Mouse (Mus musculus): ENCODE measurements around the gene Rmnd5a. TPM values are rescaled to one million over a fixed set of nuclear protein-coding genes. Genes with fewer than 3 reads are reported as not detected.

The Rmnd5a gene
- polyA plus RNA-seq, 1 experiment: 688 TPM

DNA sequence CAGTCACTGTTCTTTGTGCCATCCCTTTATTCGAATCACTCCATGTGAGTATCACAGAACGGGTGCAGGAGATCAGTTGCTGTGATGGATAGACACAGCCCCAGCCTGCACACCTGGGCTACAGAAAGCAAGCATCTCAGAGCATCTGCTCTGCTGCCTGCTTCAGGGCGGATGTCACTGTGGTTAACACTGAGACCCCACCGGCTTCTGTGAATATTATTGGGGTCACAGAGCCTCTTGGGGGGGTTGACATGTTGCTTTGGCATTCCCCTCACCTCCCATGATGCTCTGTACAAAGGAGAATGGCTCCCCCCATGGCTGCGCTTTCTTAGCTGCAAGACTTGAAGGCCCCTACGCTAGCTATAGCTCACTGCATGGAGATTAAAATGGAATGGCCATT, 71.0 kb downstream of the Rmnd5a start:
- TF ChIP-seq CTCF (IDR thresholded peaks at IDR 0.05; ENCODE audit: insufficient read depth, low read depth, low read length): no peak
- TF ChIP-seq POLR2A (IDR thresholded peaks at IDR 0.05; ENCODE audit: insufficient read depth, low read depth, low read length): no peak
- 96% methylated on average over 6 of the region's 6 CpGs for WGBS
- Histone ChIP-seq H3K27ac (ENCODE audit: insufficient read depth, low read depth, low read length) (no peak overlapping the region), H3K4me3 (ENCODE audit: insufficient read depth, low read depth, low read length) (no peak overlapping the region), H3K4me1 (ENCODE audit: control insufficient read depth, insufficient read depth, low read length) (no peaks in the 10 kb centered on the region)

DNA sequence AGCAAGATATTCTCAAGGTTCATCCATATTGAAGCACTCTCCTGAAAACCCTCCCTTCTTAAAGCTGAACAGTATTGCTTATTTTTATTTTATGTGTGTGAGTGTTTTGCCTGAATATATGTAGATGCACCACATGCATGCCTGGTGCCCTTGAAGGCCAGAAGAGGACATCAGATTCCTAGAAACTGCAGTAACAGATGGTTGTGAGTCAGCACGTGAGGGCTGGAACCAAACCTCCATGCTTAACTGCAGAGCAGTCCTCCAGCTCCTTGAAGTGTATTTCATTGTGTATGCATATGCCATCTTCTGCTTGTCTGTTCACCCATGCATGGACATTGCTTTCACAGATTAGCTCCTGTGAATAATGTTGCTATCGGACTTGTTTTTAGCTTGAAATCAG, 76.4 kb downstream of the Rmnd5a start:
- TF ChIP-seq POLR2A (IDR thresholded peaks at IDR 0.05; ENCODE audit: insufficient read depth, low read depth, low read length): no peak
- TF ChIP-seq CTCF (IDR thresholded peaks at IDR 0.05; ENCODE audit: insufficient read depth, low read depth, low read length): no peak
- no peak overlapping the region for H3K27ac ChIP-seq (ENCODE audit: insufficient read depth, low read depth, low read length)
- 57% methylated on average over 2 of the region's 2 CpGs for WGBS
- H3K4me3 ChIP-seq (ENCODE audit: insufficient read depth, low read depth, low read length): no peak overlapping the region
- H3K4me1 ChIP-seq (ENCODE audit: control insufficient read depth, insufficient read depth, low read length): no peaks in the 10 kb centered on the region

DNA sequence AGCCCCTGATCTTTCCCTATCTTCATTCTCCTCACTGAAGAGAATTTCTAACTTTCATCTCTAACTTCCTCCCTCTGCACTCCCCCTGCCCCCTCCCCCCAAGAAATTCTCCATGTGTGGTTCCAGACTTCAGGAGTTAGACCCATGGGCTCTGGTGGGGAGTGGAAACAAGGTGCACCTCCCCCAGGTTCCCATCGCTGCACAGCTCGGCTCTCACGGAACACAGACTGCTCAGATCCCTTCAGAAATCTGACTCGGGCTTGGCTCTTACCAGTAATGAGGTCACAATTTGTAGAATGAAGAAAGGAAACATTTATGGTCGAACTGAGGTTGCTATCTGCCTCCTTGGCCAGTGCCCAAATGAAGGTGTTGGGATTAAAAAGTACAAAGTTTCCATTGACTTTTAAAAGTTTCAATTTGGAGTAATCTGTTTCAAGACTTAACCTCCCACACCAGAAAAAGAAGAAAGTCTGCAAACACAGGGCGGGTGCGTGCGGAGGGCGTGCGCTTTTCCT, 79.2 kb downstream of the Rmnd5a start:
- WGBS: 76% methylated on average over 10 of the region's 10 CpGs
- Histone ChIP-seq H3K27ac (ENCODE audit: insufficient read depth, low read depth, low read length) (no peak overlapping the region), H3K4me3 (ENCODE audit: insufficient read depth, low read depth, low read length) (no peak overlapping the region), H3K4me1 (ENCODE audit: control insufficient read depth, insufficient read depth, low read length) (no peaks in the 10 kb centered on the region)
- TF ChIP-seq POLR2A (IDR thresholded peaks at IDR 0.05; ENCODE audit: insufficient read depth, low read depth, low read length) (no peak), CTCF (IDR thresholded peaks at IDR 0.05; ENCODE audit: insufficient read depth, low read depth, low read length) (no peak)

DNA sequence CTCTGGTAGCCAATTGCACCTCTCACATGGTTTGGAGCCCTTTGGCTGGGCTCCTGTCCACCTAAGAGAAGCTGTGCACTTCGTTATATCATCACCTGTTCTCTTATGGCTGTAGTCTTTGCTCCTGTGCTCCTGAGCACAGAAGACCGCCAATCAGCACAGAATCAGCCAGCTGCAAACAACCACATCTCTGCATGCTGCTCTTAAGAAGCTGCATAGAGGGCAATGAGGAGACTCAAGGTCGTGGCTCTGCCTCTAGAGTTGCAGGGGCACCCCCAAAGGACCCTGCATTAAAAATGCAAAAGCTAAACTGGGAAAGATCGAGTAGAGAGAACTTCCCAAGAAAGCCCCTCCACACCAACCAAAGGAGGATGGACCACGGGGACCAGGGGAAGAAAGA, 79.7 kb downstream of the Rmnd5a start:
- no peak for TF ChIP-seq CTCF (IDR thresholded peaks at IDR 0.05; ENCODE audit: insufficient read depth, low read depth, low read length)
- no peak for TF ChIP-seq POLR2A (IDR thresholded peaks at IDR 0.05; ENCODE audit: insufficient read depth, low read depth, low read length)
- Histone ChIP-seq H3K4me3 (ENCODE audit: insufficient read depth, low read depth, low read length) (no peak overlapping the region), H3K27ac (ENCODE audit: insufficient read depth, low read depth, low read length) (no peak overlapping the region), H3K4me1 (ENCODE audit: control insufficient read depth, insufficient read depth, low read length) (no peaks in the 10 kb centered on the region)
- WGBS: 63% methylated on average over 5 of the region's 5 CpGs

DNA sequence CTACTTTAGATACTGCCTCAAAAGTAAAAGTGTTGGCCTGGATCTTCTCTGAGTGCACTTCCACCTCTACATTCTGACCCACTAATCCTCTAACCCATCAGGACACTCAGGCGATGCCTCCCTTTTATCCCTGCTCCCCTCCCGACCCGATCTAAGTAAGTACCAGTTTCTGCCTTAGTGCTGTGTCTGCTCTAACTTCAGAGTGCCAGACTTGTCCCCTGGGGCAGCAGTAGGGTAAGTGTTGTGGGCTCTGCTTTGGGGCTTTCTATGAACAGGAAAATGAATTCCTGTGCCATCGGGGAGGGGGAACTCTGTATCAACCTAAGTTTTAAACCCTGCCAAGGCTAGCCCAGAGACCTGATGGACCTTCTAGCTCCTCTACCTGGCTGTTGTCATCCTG, 80.2 kb downstream of the Rmnd5a start:
- Histone ChIP-seq H3K4me3 (ENCODE audit: insufficient read depth, low read depth, low read length) (no peak overlapping the region), H3K4me1 (ENCODE audit: control insufficient read depth, insufficient read depth, low read length) (no peaks in the 10 kb centered on the region), H3K27ac (ENCODE audit: insufficient read depth, low read depth, low read length) (peak overlapping the region; percentile 34; the same call in 1 of the 2 replicates)
- 76% methylated on average over 4 of the region's 4 CpGs for WGBS
- TF ChIP-seq POLR2A (IDR thresholded peaks at IDR 0.05; ENCODE audit: insufficient read depth, low read depth, low read length): no peak
- no peak for TF ChIP-seq CTCF (IDR thresholded peaks at IDR 0.05; ENCODE audit: insufficient read depth, low read depth, low read length)

DNA sequence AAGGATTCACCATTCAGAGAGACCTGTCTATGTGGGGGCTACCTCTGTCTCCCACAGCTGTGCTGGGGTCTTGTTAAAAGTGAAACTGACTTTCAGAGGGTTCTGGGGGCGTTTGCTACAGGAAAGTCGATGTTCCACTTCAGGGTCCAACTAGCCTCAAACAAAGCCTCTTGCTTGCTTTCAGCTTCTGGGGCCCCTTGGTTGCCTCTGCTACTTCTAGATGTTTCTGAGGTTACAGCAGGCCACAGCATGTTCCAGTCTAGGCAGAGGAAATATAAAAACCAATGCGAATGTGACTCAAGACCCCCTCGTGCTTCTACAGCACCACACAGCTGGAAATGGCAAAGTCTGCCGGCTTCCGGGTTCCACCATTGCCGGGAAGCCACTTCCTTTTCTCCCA, 82.9 kb downstream of the Rmnd5a start:
- TF ChIP-seq POLR2A (IDR thresholded peaks at IDR 0.05; ENCODE audit: insufficient read depth, low read depth, low read length): no peak
- TF ChIP-seq CTCF (IDR thresholded peaks at IDR 0.05; ENCODE audit: insufficient read depth, low read depth, low read length): no peak
- Histone ChIP-seq H3K4me1 (ENCODE audit: control insufficient read depth, insufficient read depth, low read length) (no peaks in the 10 kb centered on the region), H3K4me3 (ENCODE audit: insufficient read depth, low read depth, low read length) (no peak overlapping the region), H3K27ac (ENCODE audit: insufficient read depth, low read depth, low read length) (no peak overlapping the region)
- WGBS: 90% methylated on average over 7 of the region's 7 CpGs

DNA sequence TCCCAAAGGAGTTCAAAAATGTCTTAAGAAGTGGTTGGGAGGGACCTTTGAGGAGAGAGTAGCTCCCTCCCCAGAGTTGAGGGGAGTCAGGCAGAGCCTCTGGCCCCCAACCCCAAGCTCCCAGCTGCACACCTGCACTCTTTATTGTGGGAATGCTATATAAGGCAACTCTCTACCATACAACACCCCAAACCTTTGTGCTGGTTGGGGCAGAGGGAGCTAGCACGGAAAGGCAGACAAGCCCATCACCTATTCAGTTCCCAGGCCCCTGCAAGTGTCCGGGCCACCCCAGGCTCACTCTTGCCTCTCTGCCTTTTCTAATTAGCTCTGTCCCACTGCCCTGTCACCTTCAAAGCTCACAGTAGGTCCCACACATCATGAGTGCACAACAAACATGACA, 86.7 kb downstream of the Rmnd5a start:
- Histone ChIP-seq H3K4me1 (ENCODE audit: control insufficient read depth, insufficient read depth, low read length) (no peaks in the 10 kb centered on the region), H3K4me3 (ENCODE audit: insufficient read depth, low read depth, low read length) (no peak overlapping the region), H3K27ac (ENCODE audit: insufficient read depth, low read depth, low read length) (no peak overlapping the region)
- WGBS: 72% methylated on average over 2 of the region's 2 CpGs
- no peak for TF ChIP-seq CTCF (IDR thresholded peaks at IDR 0.05; ENCODE audit: insufficient read depth, low read depth, low read length)
- TF ChIP-seq POLR2A (IDR thresholded peaks at IDR 0.05; ENCODE audit: insufficient read depth, low read depth, low read length): no peak

DNA sequence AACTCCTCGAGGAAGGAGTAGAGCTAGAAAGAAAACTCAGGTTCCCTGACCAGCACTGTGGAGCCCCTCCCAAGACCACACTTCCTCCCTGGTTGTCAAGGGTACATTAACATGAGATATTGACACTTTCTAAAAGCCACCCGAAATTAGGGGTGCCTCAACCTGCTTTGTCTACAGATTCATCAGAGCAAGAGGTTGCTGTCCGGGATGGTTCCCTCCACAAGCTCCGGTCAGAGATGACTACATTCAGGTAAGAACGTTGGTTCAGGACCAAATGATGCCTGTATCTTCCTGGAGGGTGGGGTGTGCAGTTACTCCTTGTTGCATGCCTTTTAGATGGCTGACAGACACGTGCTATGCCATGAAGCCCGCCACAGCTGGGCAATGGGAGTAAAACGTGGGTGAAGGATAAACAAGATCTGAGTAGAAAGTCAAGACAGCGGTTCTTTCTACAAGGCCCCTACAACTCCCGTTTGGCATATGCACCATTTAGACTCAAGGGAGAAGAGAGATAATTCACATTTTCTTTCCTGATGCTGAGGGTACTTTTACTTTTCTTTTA, 87.5 kb downstream of the Rmnd5a start:
- H3K4me1 ChIP-seq (ENCODE audit: control insufficient read depth, insufficient read depth, low read length): no peaks in the 10 kb centered on the region
- WGBS: 88% methylated on average over 10 of the region's 10 CpGs
- no peak overlapping the region for H3K27ac ChIP-seq (ENCODE audit: insufficient read depth, low read depth, low read length)
- no peak overlapping the region for H3K4me3 ChIP-seq (ENCODE audit: insufficient read depth, low read depth, low read length)
- TF ChIP-seq CTCF (IDR thresholded peaks at IDR 0.05; ENCODE audit: insufficient read depth, low read depth, low read length) (no peak), POLR2A (IDR thresholded peaks at IDR 0.05; ENCODE audit: insufficient read depth, low read depth, low read length) (no peak)

DNA sequence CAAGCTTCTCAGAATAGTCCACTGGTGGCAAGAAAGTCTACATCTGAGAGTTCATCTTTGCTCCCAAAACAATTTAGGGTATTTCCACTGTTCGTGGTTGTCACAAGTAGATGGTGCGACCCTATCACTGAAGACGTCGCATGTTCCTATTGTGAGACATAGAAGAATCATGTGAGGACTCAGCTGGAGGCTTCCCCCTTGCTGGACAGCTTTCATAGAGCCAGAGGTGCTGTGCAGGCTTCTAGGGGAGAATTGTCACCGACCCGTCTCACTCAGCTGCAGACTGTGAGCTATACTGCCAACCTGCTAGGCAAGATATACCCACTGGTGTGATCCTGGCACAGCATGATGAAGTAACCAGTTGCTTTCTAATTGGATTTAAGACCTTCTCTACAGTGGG, 88.2 kb downstream of the Rmnd5a start:
- H3K4me1 ChIP-seq (ENCODE audit: control insufficient read depth, insufficient read depth, low read length): no peaks in the 10 kb centered on the region
- TF ChIP-seq CTCF (IDR thresholded peaks at IDR 0.05; ENCODE audit: insufficient read depth, low read depth, low read length) (no peak), POLR2A (IDR thresholded peaks at IDR 0.05; ENCODE audit: insufficient read depth, low read depth, low read length) (no peak)
- no peak overlapping the region for H3K27ac ChIP-seq (ENCODE audit: insufficient read depth, low read depth, low read length)
- 93% methylated on average over 6 of the region's 6 CpGs for WGBS
- no peak overlapping the region for H3K4me3 ChIP-seq (ENCODE audit: insufficient read depth, low read depth, low read length)

DNA sequence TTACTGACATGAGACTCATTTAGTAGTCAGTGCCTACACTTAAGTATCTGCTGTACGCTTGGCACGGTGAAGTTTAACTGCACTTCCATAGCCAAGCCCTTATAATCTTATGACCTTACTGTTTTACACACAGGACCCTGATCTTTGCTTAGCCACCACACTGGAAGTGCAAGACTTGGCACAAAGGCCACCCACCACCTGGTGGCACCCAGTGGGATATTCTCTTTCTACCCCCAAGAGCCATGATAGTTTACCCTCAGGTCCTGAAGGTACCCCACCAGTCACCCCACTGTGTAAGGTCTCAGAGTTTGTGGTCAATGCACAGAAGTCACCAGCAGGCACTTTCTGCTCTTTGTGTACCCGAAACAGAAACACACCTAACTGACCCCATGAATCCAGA, 89.2 kb downstream of the Rmnd5a start:
- Histone ChIP-seq H3K27ac (ENCODE audit: insufficient read depth, low read depth, low read length) (no peak overlapping the region), H3K4me3 (ENCODE audit: insufficient read depth, low read depth, low read length) (no peak overlapping the region), H3K4me1 (ENCODE audit: control insufficient read depth, insufficient read depth, low read length) (no peaks in the 10 kb centered on the region)
- WGBS: 94% methylated on average over 3 of the region's 3 CpGs
- no peak for TF ChIP-seq POLR2A (IDR thresholded peaks at IDR 0.05; ENCODE audit: insufficient read depth, low read depth, low read length)
- no peak for TF ChIP-seq CTCF (IDR thresholded peaks at IDR 0.05; ENCODE audit: insufficient read depth, low read depth, low read length)

Measured in olfactory bulb, adult 2 months (tissue).